Mouse (Mus musculus) MEL (cell line): Measurements from ENCODE around the gene Cat. TPM values are rescaled to one million over a fixed set of nuclear protein-coding genes. Genes with fewer than 3 reads are reported as not detected.

Experiments
- DNase-seq: peaks from one replicate; pipeline ENCODE4 v3.0.0; 2011; ENCODE audit warnings: low read depth, low spot score
- H3K27ac ChIP-seq: 2 replicates; pipeline ENCODE4 v1.5.1; 2012; ENCODE audit warnings: low read depth, mild to moderate bottlenecking, control low read depth, low read length, moderate library complexity; ENCODE audit not compliant: control insufficient read depth
- H3K27me3 ChIP-seq, 2 experiments: fragments of 150-350 bp in 1 of 2; sonication (generic) in 1 of 2; 2 replicates each; pipeline ENCODE4 v1.6.1; 2012; ENCODE audit warnings: low read length in 2 of 2, mild to moderate bottlenecking in 2 of 2, improper control_type of control experiment in 1 of 2, moderate library complexity in 1 of 2; ENCODE audit not compliant: insufficient read depth in 2 of 2, control insufficient read depth in 1 of 2
- H3K36me3 ChIP-seq, 2 experiments: 2 replicates each; pipeline ENCODE4 v1.6.1; 2012 to 2014; ENCODE audit warnings: low read length in 2 of 2, improper control_type of control experiment in 1 of 2, inconsistent platforms in 1 of 2, mild to moderate bottlenecking in 1 of 2; ENCODE audit not compliant: insufficient read depth in 2 of 2, control insufficient read depth in 1 of 2
- H3K4me1 ChIP-seq, 2 experiments: fragments of 150-350 bp in 1 of 2; sonication (generic) in 1 of 2; 2 replicates each; pipeline ENCODE4 v1.6.1; 2012; ENCODE audit warnings: low read length in 2 of 2, improper control_type of control experiment in 1 of 2, mild to moderate bottlenecking in 1 of 2; ENCODE audit not compliant: insufficient read depth in 2 of 2, control insufficient read depth in 1 of 2
- H3K4me3 ChIP-seq, 2 experiments: fragments of 150-350 bp in 1 of 2; sonication (generic) in 1 of 2; 2 replicates each; pipeline ENCODE4 v1.5.1; 2012; ENCODE audit warnings: low read depth in 2 of 2, low read length in 2 of 2, mild to moderate bottlenecking in 2 of 2, moderate library complexity in 2 of 2, control low read depth in 1 of 2, improper control_type of control experiment in 1 of 2; ENCODE audit not compliant: control insufficient read depth in 1 of 2, insufficient read depth in 1 of 2
- H3K79me2 ChIP-seq: 2 replicates; pipeline ENCODE4 v1.6.1; 2012; ENCODE audit warnings: mild to moderate bottlenecking, low read length, moderate library complexity; ENCODE audit not compliant: control insufficient read depth, poor library complexity, insufficient read depth
- H3K9ac ChIP-seq: 2 replicates; pipeline ENCODE4 v1.6.1; 2012; ENCODE audit warnings: low read depth, mild to moderate bottlenecking, control low read depth, low read length, moderate library complexity; ENCODE audit not compliant: control insufficient read depth, poor library complexity, severe bottlenecking
- H3K9me3 ChIP-seq: fragments of 150-350 bp; sonication (generic); replicated peaks from 2 replicates; pipeline ENCODE4 v1.6.1; 2012; ENCODE audit warnings: mild to moderate bottlenecking, low read length, improper control_type of control experiment, moderate library complexity; ENCODE audit not compliant: insufficient read depth
- CHD2 ChIP-seq: IDR thresholded peaks from 2 replicates; pipeline ENCODE4 v1.6.1; 2011; ENCODE audit warnings: low read length, improper control_type of control experiment
- E2F4 ChIP-seq: IDR thresholded peaks from 2 replicates; pipeline ENCODE4 v1.6.1; 2011; ENCODE audit warnings: low read depth, low read length, improper control_type of control experiment, borderline replicate concordance
- JUND ChIP-seq: IDR thresholded peaks from 2 replicates; pipeline ENCODE4 v1.6.1; 2011; ENCODE audit warnings: low read depth, mild to moderate bottlenecking, improper control_type of control experiment, low read length
- KAT2A ChIP-seq: conservative IDR thresholded peaks from 2 replicates; pipeline ENCODE4 v1.6.1; 2012; ENCODE audit warnings: low read depth, low read length, improper control_type of control experiment, inconsistent platforms
- MAFK ChIP-seq: IDR thresholded peaks from 2 replicates; pipeline ENCODE4 v1.6.1; 2011; ENCODE audit warnings: low read depth, mild to moderate bottlenecking, low read length, improper control_type of control experiment, borderline replicate concordance
- MAZ ChIP-seq: IDR thresholded peaks from 2 replicates; pipeline ENCODE4 v1.6.1; 2012; ENCODE audit warnings: low read depth, mild to moderate bottlenecking, inconsistent platforms, low read length, improper control_type of control experiment
- MXI1 ChIP-seq: IDR thresholded peaks from 2 replicates; pipeline ENCODE4 v1.6.1; 2011; ENCODE audit warnings: mild to moderate bottlenecking, low read depth, low read length, improper control_type of control experiment
- MYB ChIP-seq: IDR thresholded peaks from 2 replicates; pipeline ENCODE4 v1.6.1; 2011; ENCODE audit warnings: mild to moderate bottlenecking, low read depth, low read length, improper control_type of control experiment
- POLR2AphosphoS2 ChIP-seq: IDR thresholded peaks from 2 replicates; pipeline ENCODE4 v1.6.1; 2011; ENCODE audit warnings: low read length, improper control_type of control experiment
- RCOR1 ChIP-seq: IDR thresholded peaks from 2 replicates; pipeline ENCODE4 v1.6.1; 2012; ENCODE audit warnings: low read depth, mild to moderate bottlenecking, inconsistent platforms, low read length, improper control_type of control experiment
- TCF12 ChIP-seq: IDR thresholded peaks from 2 replicates; pipeline ENCODE4 v1.6.1; 2014; ENCODE audit warnings: low read depth, mild to moderate bottlenecking, inconsistent platforms, low read length, improper control_type of control experiment, moderate library complexity
- ZC3H11A ChIP-seq: IDR thresholded peaks from 2 replicates; pipeline ENCODE4 v1.6.1; 2012; ENCODE audit warnings: low read depth, mild to moderate bottlenecking, inconsistent platforms, low read length, improper control_type of control experiment
- polyA plus RNA-seq, 2 experiments: library from polyadenylated mRNA; stranded (reverse) in 1 of 2; unstranded in 1 of 2; fragments of >175 nt in 1 of 2; fragments of >200 nt in 1 of 2; gene quantifications; 2 replicates each; pipeline versions ENCODE4 v1.2.1 to v1.2.4; 2012; ENCODE audit warnings: low replicate concordance in 2 of 2, low read depth in 1 of 2; ENCODE audit not compliant: insufficient read length in 2 of 2, insufficient read depth in 1 of 2, missing spikeins in 1 of 2
- total RNA-seq: library from RNA; depleted of rRNA; stranded (reverse); fragments of 300-350 nt; gene quantifications from 2 replicates; pipeline ENCODE4 v1.2.3, GENCODE M21; 2012

Gene Cat
- total and polyA plus RNA-seq, 3 experiments = 36.4 to 82.0 (median 74.3) TPM

DNA sequence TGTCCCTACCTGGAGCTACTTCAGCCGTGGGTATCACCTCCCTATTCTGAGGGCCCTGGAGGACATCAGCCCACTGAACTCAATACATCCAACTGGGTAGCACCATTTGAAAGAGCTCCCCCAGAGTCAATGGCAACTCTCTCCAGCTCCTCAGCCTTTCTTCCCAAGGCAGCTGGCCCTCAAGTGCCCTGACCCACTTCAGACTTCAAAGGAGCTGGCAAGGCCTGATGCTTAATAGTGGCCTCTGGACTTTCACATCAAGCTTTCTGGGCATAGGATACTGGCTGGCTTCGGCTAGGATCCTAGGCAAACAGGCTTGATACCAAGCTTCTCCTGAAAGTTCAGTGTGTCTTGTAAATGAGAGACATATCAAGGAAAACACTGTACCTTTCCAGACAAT is 49.9 kb downstream of the Cat start:
- H3K27me3 ChIP-seq = peaks cover 3 to 5% of the 10 kb centered on the region in 2 experiments; a peak in 3 of 4 replicates

DNA sequence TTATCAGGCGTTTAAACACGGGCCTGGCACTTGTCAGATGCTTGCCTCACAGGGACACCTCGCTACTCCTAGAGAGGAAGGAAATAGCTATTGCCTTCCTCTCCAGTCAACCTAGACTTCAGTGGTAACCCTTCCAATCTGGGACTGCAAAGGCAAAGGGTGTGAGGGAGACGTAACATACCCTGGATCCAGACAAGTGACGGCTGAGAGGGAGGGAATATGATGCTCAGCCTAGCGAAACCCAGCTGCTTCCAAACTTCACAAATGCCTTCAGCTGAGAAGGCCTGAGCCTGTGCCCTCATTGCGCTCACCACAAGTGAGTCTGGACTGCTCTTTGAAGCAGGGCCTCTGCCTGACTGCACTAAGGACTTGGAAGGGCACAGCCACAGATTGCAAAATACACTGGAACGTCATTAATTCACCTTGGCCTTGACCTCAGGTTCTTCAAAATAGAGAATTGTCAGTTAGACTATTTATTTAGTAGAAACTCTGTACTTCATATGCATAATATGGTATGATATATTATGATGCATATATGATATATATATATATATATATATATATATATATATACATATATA is 52.2 kb downstream of the Cat start:
- H3K27me3 ChIP-seq = peaks cover 15 to 16% of the 10 kb centered on the region in 2 experiments
- H3K36me3 ChIP-seq = no peaks in the 10 kb centered on the region
- TF ChIP-seq MYB (no peak), JUND (no peak)
- no peaks in the 10 kb centered on the region for H3K79me2 ChIP-seq
- no peaks in the 10 kb centered on the region for H3K4me1 ChIP-seq
- DNase-seq = no peak
- H3K9me3 ChIP-seq = no peaks in the 10 kb centered on the region
- no peak overlapping the region for H3K4me3 ChIP-seq
- no peak overlapping the region for H3K9ac ChIP-seq
- no peak overlapping the region for H3K27ac ChIP-seq

More for the DNA sequence above, 49.9 kb downstream of the Cat start:
- H3K9me3 ChIP-seq = no peaks in the 10 kb centered on the region
- H3K79me2 ChIP-seq = no peaks in the 10 kb centered on the region
- H3K4me1 ChIP-seq = no peaks in the 10 kb centered on the region
- no peaks in the 10 kb centered on the region; a peak in 1 of 4 replicates for H3K36me3 ChIP-seq
- no peak for TF ChIP-seq MAZ
- TF ChIP-seq KAT2A = no peak
- no peak for TF ChIP-seq E2F4
- TF ChIP-seq MXI1 = no peak
- TF ChIP-seq, all 39 proteins: peak for 0
- Histone ChIP-seq H3K9ac (no peak overlapping the region), H3K27ac (no peak overlapping the region), H3K4me3 (no peak overlapping the region)
- no peak for DNase-seq

DNA sequence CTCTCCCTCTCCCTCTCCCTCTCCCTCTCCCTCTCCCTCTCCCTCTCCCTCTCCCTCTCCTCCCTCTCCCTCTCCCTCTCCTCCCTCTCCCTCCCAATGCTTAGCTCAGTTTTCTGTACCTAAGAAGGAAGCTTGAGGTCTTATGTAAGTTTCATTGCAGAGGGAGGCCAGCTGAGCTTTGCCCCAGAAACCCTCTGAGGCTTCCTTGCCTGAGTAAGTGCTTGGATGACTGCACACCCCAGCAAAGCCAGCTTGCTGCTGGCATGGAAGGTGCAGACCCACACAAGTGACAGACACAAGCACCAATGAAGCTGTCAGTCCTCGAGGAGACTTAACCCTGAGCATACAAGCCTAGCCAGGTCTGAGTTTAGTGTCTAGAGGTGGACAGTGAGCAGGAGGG is 54.2 kb downstream of the Cat start:
- H3K27me3 ChIP-seq = peaks cover 17 to 21% of the 10 kb centered on the region in 2 experiments
- TF ChIP-seq CHD2 (no peak), MAFK (no peak), ZC3H11A (no peak), POLR2AphosphoS2 (no peak), MYB (no peak), TCF12 (no peak), RCOR1 (no peak)
- no peaks in the 10 kb centered on the region for H3K36me3 ChIP-seq
- H3K9ac ChIP-seq = no peak overlapping the region
- no peak for DNase-seq
- no peaks in the 10 kb centered on the region for H3K9me3 ChIP-seq
- no peak overlapping the region for H3K27ac ChIP-seq
- no peak overlapping the region for H3K4me3 ChIP-seq
- H3K79me2 ChIP-seq = no peaks in the 10 kb centered on the region
- no peaks in the 10 kb centered on the region for H3K4me1 ChIP-seq
